Comparison of ENCODE assay signal across 25 mouse cellular contexts in the genomic region with DNA sequence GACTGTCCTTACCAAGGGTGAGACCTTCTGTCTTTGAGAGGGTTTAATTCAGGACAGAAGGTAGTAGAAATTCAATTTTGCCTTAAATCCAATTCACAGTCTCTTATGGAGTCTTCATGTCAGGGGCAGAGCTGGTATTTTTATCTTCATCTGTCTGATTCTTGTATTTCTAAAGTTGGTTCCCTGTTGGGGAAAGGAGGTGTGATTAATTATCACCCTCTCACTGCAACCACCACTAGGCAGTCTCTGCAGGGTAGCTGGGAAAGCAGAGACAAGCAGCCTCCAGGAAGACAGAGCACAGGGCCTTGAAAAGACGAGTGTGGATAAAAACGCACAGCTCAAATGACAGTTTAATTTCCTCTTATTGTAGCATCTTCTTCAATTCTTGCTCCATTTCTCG.
"Had no signal": no experiment of that assay in that cellular context is flagged by ENCODE, and none has a peak within 500 bp of the region (broad histone marks: within the 10 kb centered on the region; RNA-seq: fewer than 3 reads in every experiment).

No protein-coding gene starts in this region.

- H3K9me3 ChIP-seq: heart, embryonic 10.5 days; hindbrain, embryonic 10.5 days; hindbrain, embryonic 12.5 days; hindbrain, embryonic 15.5 days; kidney, embryonic 15.5 days; limb, embryonic 13.5 days; limb, embryonic 15.5 days had no signal

- H3K36me3 ChIP-seq: heart, embryonic 10.5 days; heart, embryonic 12.5 days; hindbrain, embryonic 10.5 days; hindbrain, embryonic 12.5 days; hindbrain, embryonic 15.5 days; kidney, embryonic 15.5 days; limb, embryonic 13.5 days; limb, embryonic 15.5 days had no signal

- H3K4me3 ChIP-seq: heart, embryonic 10.5 days; heart, embryonic 12.5 days; hindbrain, embryonic 10.5 days; hindbrain, embryonic 12.5 days; hindbrain, embryonic 15.5 days; kidney, embryonic 15.5 days; limb, embryonic 13.5 days; limb, embryonic 15.5 days had no signal

- H3K27ac ChIP-seq: heart, embryonic 10.5 days; hindbrain, embryonic 10.5 days; hindbrain, embryonic 12.5 days; hindbrain, embryonic 15.5 days; hindbrain, postnatal 0 days; kidney, embryonic 15.5 days; kidney, postnatal 0 days; limb, embryonic 13.5 days; limb, embryonic 15.5 days had no signal

- H3K4me2 ChIP-seq: heart, embryonic 12.5 days; hindbrain, embryonic 12.5 days; hindbrain, embryonic 15.5 days; kidney, embryonic 15.5 days; limb, embryonic 13.5 days; limb, embryonic 15.5 days had no signal

- H3K27me3 ChIP-seq: heart, embryonic 12.5 days; hindbrain, embryonic 12.5 days; hindbrain, embryonic 15.5 days; kidney, embryonic 15.5 days; limb, embryonic 13.5 days; limb, embryonic 15.5 days had no signal

- H3K9ac ChIP-seq: forebrain, postnatal 0 days; heart, embryonic 12.5 days; hindbrain, embryonic 12.5 days; hindbrain, embryonic 15.5 days; kidney, embryonic 15.5 days; limb, embryonic 13.5 days; limb, embryonic 15.5 days had no signal

- ATAC-seq: forebrain, postnatal 0 days; hindbrain, postnatal 0 days; intestine, embryonic 16.5 days had no signal

- DNase-seq: forebrain, postnatal 0 days; gastrocnemius, postnatal 14 days; gastrocnemius, postnatal 36 days; heart, adult 18-20 months; heart, postnatal 10 days; heart, postnatal 4 days; kidney, adult 11 months; kidney, adult 2 months; kidney, adult 9 months; kidney, postnatal 14 days; kidney, postnatal 36 days; layer of hippocampus, adult 9-11 months; layer of hippocampus, postnatal 36 days; left cerebral cortex, postnatal 4 days had no signal

- H3K4me1 ChIP-seq: heart, embryonic 10.5 days; heart, embryonic 12.5 days; hindbrain, embryonic 10.5 days; hindbrain, embryonic 12.5 days; hindbrain, embryonic 15.5 days; kidney, embryonic 15.5 days; limb, embryonic 13.5 days; limb, embryonic 15.5 days had no signal
